Mouse (Mus musculus): ENCODE results near the gene Xylt1.

DNA sequence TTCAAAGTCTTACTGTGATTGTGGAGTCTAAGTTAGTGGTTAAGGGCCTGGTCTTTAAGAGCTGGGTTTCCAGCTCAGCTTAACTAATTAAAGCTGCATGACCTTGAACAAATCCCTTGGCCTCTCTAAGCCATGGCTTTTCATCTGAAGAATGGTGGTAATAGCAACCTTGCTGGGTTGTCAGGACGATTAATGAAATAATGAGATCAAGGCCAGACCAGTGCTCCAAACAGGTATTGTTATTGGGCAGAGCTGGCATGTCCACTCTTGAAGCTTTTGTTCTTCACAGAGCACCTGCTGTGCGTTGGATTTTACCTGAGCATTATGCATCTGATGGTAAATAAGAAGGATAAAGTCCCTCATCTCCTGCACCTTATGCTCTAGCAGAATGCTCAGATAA, 208.6 kb downstream of the Xylt1 start:
- no peak for TF ChIP-seq CTCF (IDR thresholded peaks at IDR 0.05; ENCODE audit: borderline replicate concordance, control insufficient read depth, extremely low read depth, insufficient read depth, low read length, poor library complexity)
- TF ChIP-seq POLR2A (IDR thresholded peaks at IDR 0.05; ENCODE audit: control insufficient read depth, extremely low read depth, insufficient read depth, low read length, poor library complexity) = no peak

Data from thymus, adult 2 months (tissue).